Mouse (Mus musculus): ENCODE measurements at regions not wholly inside any gene's neighbourhood (a gene's known extent, or its start where the extent isn't known, plus 50 kb on each side); places are given as distances from the start of the nearest gene placed in this dataset.

GRCm38 (mm10) chr8:118028061-118028850 lies 226.5 kb upstream of the Mphosph6 start:
- DNase-seq (ENCODE audit: low read depth): no peak

- DNase-seq (ENCODE audit: low read depth): no peak
Measured at GRCm38 (mm10) chr8:118023451-118023850, 221.7 kb upstream of the Mphosph6 start.

GRCm38 (mm10) chr8:118021978-118022377 lies 220.2 kb upstream of the Mphosph6 start:
- no peak for DNase-seq (ENCODE audit: low read depth)

GRCm38 (mm10) chr8:118017261-118017660 lies 215.5 kb upstream of the Mphosph6 start:
- DNase-seq (ENCODE audit: low read depth): no peak

- DNase-seq (ENCODE audit: low read depth): no peak
Measured at GRCm38 (mm10) chr8:118005186-118005585, 203.4 kb upstream of the Mphosph6 start.

GRCm38 (mm10) chr8:118004391-118004851 lies 202.7 kb upstream of the Mphosph6 start:
- no peak for DNase-seq (ENCODE audit: low read depth)

GRCm38 (mm10) chr8:118001138-118001537 lies 199.4 kb upstream of the Mphosph6 start:
- DNase-seq (ENCODE audit: low read depth): no peak

- DNase-seq (ENCODE audit: low read depth): no peak
Measured at GRCm38 (mm10) chr8:117991826-117992225, 190.1 kb upstream of the Mphosph6 start.

- no peak for DNase-seq (ENCODE audit: low read depth)
Measured at GRCm38 (mm10) chr8:117988781-117989180, 187.0 kb upstream of the Mphosph6 start.

- DNase-seq (ENCODE audit: low read depth): no peak
Measured at GRCm38 (mm10) chr8:117968306-117968705, 166.6 kb upstream of the Mphosph6 start.

GRCm38 (mm10) chr8:117966556-117966955 lies 164.8 kb upstream of the Mphosph6 start:
- DNase-seq (ENCODE audit: low read depth): no peak

GRCm38 (mm10) chr8:117963426-117963825 lies 161.7 kb upstream of the Mphosph6 start:
- no peak for DNase-seq (ENCODE audit: low read depth)

GRCm38 (mm10) chr8:117962666-117963065 lies 160.9 kb upstream of the Mphosph6 start:
- DNase-seq (ENCODE audit: low read depth): no peak

- no peak for DNase-seq (ENCODE audit: low read depth)
Measured at GRCm38 (mm10) chr8:117959501-117959900, 157.8 kb upstream of the Mphosph6 start.

- no peak for DNase-seq (ENCODE audit: low read depth)
Measured at GRCm38 (mm10) chr8:117958914-117959313, 157.2 kb upstream of the Mphosph6 start.

- DNase-seq (ENCODE audit: low read depth): no peak
Measured at GRCm38 (mm10) chr8:117951656-117952055, 149.9 kb upstream of the Mphosph6 start.

GRCm38 (mm10) chr8:117946540-117946939 lies 144.8 kb upstream of the Mphosph6 start:
- DNase-seq (ENCODE audit: low read depth): no peak

- DNase-seq (ENCODE audit: low read depth): no peak
Measured at GRCm38 (mm10) chr8:117934566-117935094, 132.9 kb upstream of the Mphosph6 start.

GRCm38 (mm10) chr8:117930687-117931086 lies 128.9 kb upstream of the Mphosph6 start:
- peak; percentile 0 for DNase-seq (ENCODE audit: low read depth)

- DNase-seq (ENCODE audit: low read depth): no peak
Measured at GRCm38 (mm10) chr8:117929606-117930005, 127.9 kb upstream of the Mphosph6 start.

- DNase-seq (ENCODE audit: low read depth): no peak
Measured at GRCm38 (mm10) chr8:117923296-117923695, 121.6 kb upstream of the Mphosph6 start.

GRCm38 (mm10) chr8:117903052-117903451 lies 101.3 kb upstream of the Mphosph6 start:
- no peak for DNase-seq (ENCODE audit: low read depth)

GRCm38 (mm10) chr8:117899892-117900291 lies 98.1 kb upstream of the Mphosph6 start:
- no peak for DNase-seq (ENCODE audit: low read depth)

- no peak for DNase-seq (ENCODE audit: low read depth)
Measured at GRCm38 (mm10) chr8:117898015-117898414, 96.3 kb upstream of the Mphosph6 start.
